Mouse (Mus musculus) cerebellum, adult 18-20 months (tissue): ENCODE measurements at regions not wholly inside any gene's neighbourhood (a gene's known extent, or its start where the extent isn't known, plus 50 kb on each side); places are given as distances from the start of the nearest gene placed in this dataset.
A peak's percentile ranks its signal among the peaks of the same experiment; 100 is the strongest.

Experiments
- DNase-seq, 2 experiments: peaks; one replicate each; pipeline ENCODE4 v3.0.0; 2021

- no peak for DNase-seq
Measured at GRCm38 (mm10) chr8:77850523-77850922, 126.3 kb upstream of the Ednra start.

- no peak for DNase-seq
Measured at GRCm38 (mm10) chr8:77870264-77870663, 146.0 kb upstream of the Ednra start.

GRCm38 (mm10) chr8:77872771-77873170 is 148.5 kb upstream of the Ednra start:
- no peak for DNase-seq

- no peak for DNase-seq
Measured at GRCm38 (mm10) chr8:77919776-77920175, 195.5 kb upstream of the Ednra start.

GRCm38 (mm10) chr8:77921868-77922267 is 197.6 kb upstream of the Ednra start:
- no peak for DNase-seq

GRCm38 (mm10) chr8:77947702-77948101 is 223.4 kb upstream of the Ednra start:
- DNase-seq: no peak

GRCm38 (mm10) chr8:77949640-77950039 is 225.4 kb upstream of the Ednra start:
- no peak for DNase-seq

- no peak for DNase-seq
Measured at GRCm38 (mm10) chr8:77958814-77959372, 234.6 kb upstream of the Ednra start.

GRCm38 (mm10) chr8:77963102-77963698 is 238.9 kb upstream of the Ednra start:
- no peak for DNase-seq

GRCm38 (mm10) chr8:77970378-77970777 is 242.7 kb upstream of the Ttc29 start:
- no peak for DNase-seq

GRCm38 (mm10) chr8:77973714-77974113 is 239.4 kb upstream of the Ttc29 start:
- no peak for DNase-seq

- DNase-seq: no peak
Measured at GRCm38 (mm10) chr8:77979106-77979505, 234.0 kb upstream of the Ttc29 start.

- no peak for DNase-seq
Measured at GRCm38 (mm10) chr8:77980701-77981100, 232.4 kb upstream of the Ttc29 start.

- no peak for DNase-seq
Measured at GRCm38 (mm10) chr8:77982031-77982430, 231.1 kb upstream of the Ttc29 start.

- no peak for DNase-seq
Measured at GRCm38 (mm10) chr8:77983476-77983875, 229.6 kb upstream of the Ttc29 start.

GRCm38 (mm10) chr8:77987237-77987636 is 225.9 kb upstream of the Ttc29 start:
- no peak for DNase-seq

GRCm38 (mm10) chr8:77988291-77989056 is 224.6 kb upstream of the Ttc29 start:
- DNase-seq: no peak

GRCm38 (mm10) chr8:77991050-77991449 is 222.0 kb upstream of the Ttc29 start:
- DNase-seq: no peak

- no peak for DNase-seq
Measured at GRCm38 (mm10) chr8:78000303-78000702, 212.8 kb upstream of the Ttc29 start.

- no peak for DNase-seq
Measured at GRCm38 (mm10) chr8:78001656-78002055, 211.4 kb upstream of the Ttc29 start.

GRCm38 (mm10) chr8:78002071-78002470 is 211.0 kb upstream of the Ttc29 start:
- DNase-seq: no peak

GRCm38 (mm10) chr8:78003888-78004543 is 209.1 kb upstream of the Ttc29 start:
- DNase-seq: peak; percentile 50 to 54

GRCm38 (mm10) chr8:78004891-78005290 is 208.2 kb upstream of the Ttc29 start:
- DNase-seq: no peak

GRCm38 (mm10) chr8:78013101-78013500 is 200.0 kb upstream of the Ttc29 start:
- no peak for DNase-seq
